Mouse (Mus musculus) megakaryocyte, embryonic 14.5 days (primary cell): Measurements from ENCODE around the gene Akip1. TPM values are rescaled to one million over a fixed set of nuclear protein-coding genes. Genes with fewer than 3 reads are reported as not detected.

ENCODE experiments used
- H3K27me3 ChIP-seq: replicated peaks from 2 replicates; pipeline ENCODE3; 2012; ENCODE audit warnings: inconsistent platforms
- H3K36me3 ChIP-seq: replicated peaks from 2 replicates; pipeline ENCODE3; 2012; ENCODE audit warnings: low read length, inconsistent platforms, mixed read lengths
- H3K4me1 ChIP-seq: 2 replicates; pipeline ENCODE4 v1.6.1; 2012; ENCODE audit warnings: inconsistent platforms
- H3K4me3 ChIP-seq: replicated peaks from 2 replicates; pipeline ENCODE3; 2012; ENCODE audit warnings: moderate library complexity, mild to moderate bottlenecking, inconsistent platforms
- H3K9me3 ChIP-seq: 2 replicates; pipeline ENCODE4 v1.6.1; 2012; ENCODE audit warnings: inconsistent platforms
- FLI1 ChIP-seq: IDR thresholded peaks from 2 replicates; pipeline ENCODE4 v1.6.1; 2012; ENCODE audit warnings: low read length, inconsistent platforms, mixed read lengths
- GATA1 ChIP-seq: IDR thresholded peaks from 3 replicates; pipeline ENCODE4 v1.6.1; 2012; ENCODE audit warnings: mixed read lengths, low read length, inconsistent platforms, borderline replicate concordance
- polyA plus RNA-seq: library from polyadenylated mRNA; stranded (reverse); fragments of >175 nt; gene quantifications from 2 replicates; pipeline ENCODE4 v1.2.3, GENCODE M21; 2012; ENCODE audit warnings: low replicate concordance; ENCODE audit not compliant: insufficient read depth

Gene Akip1
- polyA plus RNA-seq, 1 experiment: 38.3 TPM

DNA sequence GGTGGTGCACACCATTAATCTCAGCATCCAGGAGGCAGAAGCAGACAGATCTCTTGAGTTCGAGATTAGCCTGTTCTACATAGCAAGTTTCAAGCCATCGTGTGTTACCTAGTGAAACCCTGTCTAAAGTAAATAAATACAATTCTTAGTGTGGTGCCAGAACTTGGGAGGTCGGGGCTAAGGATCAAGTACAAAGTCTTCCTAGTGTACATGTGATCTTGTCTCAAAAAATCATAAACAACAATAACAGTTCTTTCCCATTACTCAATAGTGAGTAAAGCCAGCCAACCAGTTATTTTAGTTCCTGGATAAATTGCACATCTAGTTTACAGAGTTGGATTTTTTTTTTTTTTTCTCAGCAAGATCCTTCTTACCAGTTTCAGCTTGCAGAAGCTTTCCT is 971 bp downstream of the Akip1 start:
- peaks cover 30% of the 10 kb centered on the region for H3K36me3 ChIP-seq
- H3K4me1 ChIP-seq: peaks cover 68% of the 10 kb centered on the region
- H3K9me3 ChIP-seq: no peaks in the 10 kb centered on the region
- H3K27me3 ChIP-seq: no peaks in the 10 kb centered on the region
- peak overlapping the region; percentile 99 for H3K4me3 ChIP-seq
- TF ChIP-seq FLI1 (no peak), GATA1 (no peak)

- Histone ChIP-seq H3K4me3 (peak overlapping the region; percentile 81), H3K9me3 (no peaks in the 10 kb centered on the region), H3K27me3 (no peaks in the 10 kb centered on the region), H3K4me1 (peaks cover 70% of the 10 kb centered on the region), H3K36me3 (peaks cover 57% of the 10 kb centered on the region)
- no peak for TF ChIP-seq FLI1
- no peak for TF ChIP-seq GATA1
These were observed 3.7 kb downstream of the Akip1 start for GRCm38 (mm10) chr7:109707023-109707785.

DNA sequence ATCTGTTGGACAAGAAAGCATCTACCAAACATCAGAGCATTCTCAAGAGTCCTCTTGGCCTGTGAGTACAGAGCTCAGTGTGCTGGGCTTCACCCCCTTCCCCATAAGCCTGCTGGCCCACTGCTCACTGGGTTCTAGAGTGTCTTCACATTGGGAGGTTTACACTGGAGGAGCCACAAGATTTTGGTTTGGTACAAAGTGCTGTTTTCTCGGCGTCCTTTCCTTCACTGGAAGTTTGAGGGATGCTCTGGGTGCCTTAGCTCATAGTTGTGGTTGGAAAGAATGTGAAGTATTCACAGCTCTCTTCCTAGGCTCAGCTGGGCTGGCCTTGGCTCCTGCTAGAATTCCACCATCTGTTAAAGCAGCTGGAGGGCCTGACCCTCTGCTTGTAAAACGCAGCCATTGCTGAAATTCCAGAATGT is 5.5 kb downstream of the Akip1 start:
- H3K9me3 ChIP-seq: no peaks in the 10 kb centered on the region
- no peak for TF ChIP-seq FLI1
- TF ChIP-seq GATA1: no peak
- H3K4me3 ChIP-seq: no peak overlapping the region
- H3K4me1 ChIP-seq: peaks cover 57% of the 10 kb centered on the region
- peaks cover 72% of the 10 kb centered on the region for H3K36me3 ChIP-seq
- H3K27me3 ChIP-seq: no peaks in the 10 kb centered on the region

- no peaks in the 10 kb centered on the region for H3K27me3 ChIP-seq
- TF ChIP-seq FLI1: no peak
- no peak for TF ChIP-seq GATA1
- H3K9me3 ChIP-seq: no peaks in the 10 kb centered on the region
- peaks cover 69% of the 10 kb centered on the region for H3K36me3 ChIP-seq
- H3K4me1 ChIP-seq: peaks cover 46% of the 10 kb centered on the region
- no peak overlapping the region for H3K4me3 ChIP-seq
These were observed 6.6 kb downstream of the Akip1 start for GRCm38 (mm10) chr7:109710069-109710468.

DNA sequence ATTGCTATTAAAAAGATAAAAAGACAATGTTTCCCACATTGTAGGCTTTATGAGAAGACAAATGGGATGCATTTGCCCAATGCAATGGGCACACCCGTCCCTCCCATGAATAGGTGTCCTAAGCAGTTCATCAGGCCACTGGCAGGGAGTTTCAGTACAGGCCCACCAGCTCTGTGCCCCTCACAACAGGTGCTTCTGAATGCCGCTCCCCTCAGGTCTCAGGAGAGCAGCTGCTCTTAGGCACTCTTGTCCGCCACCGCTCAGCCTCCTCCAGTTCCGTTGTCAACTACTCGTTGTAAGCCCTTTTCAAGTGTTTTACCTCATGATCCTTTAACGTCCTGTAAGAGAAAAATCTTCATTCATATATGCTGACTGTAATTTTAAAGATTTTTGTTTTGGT is 8.7 kb downstream of the Akip1 start:
- Histone ChIP-seq H3K27me3 (peaks cover 6% of the 10 kb centered on the region), H3K36me3 (peaks cover 61% of the 10 kb centered on the region), H3K4me1 (peaks cover 26% of the 10 kb centered on the region), H3K9me3 (no peaks in the 10 kb centered on the region), H3K4me3 (no peak overlapping the region)
- no peak for TF ChIP-seq GATA1
- TF ChIP-seq FLI1: no peak

DNA sequence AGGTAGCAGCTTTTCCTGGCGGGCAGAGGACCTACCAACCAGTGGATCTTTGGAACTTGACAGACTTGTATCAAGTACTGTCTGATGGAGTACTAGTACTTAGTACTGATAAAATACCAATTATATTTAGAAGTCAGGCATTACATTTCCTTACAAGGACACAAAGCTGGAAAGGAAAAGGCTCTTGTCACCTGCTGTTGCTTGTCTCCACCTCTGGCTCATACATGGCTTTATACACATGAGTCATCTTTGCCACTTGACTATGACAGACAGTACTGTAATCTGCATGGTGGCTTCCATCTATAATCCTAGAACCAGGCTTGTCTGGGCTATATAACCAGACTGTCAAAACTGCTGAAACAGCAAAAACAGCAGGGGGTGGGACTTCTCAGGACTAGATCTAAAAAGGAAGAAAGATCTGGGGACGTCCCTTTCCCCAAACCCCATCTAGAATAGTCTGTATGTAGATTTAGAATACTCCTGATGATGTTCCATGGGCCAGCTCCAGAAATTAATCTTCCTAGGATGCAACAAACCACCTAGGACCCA is 10.0 kb downstream of the Akip1 start:
- Histone ChIP-seq H3K27me3 (peaks cover 8% of the 10 kb centered on the region), H3K4me3 (no peak overlapping the region), H3K4me1 (peaks cover 12% of the 10 kb centered on the region), H3K36me3 (peaks cover 52% of the 10 kb centered on the region), H3K9me3 (no peaks in the 10 kb centered on the region)
- no peak for TF ChIP-seq FLI1
- TF ChIP-seq GATA1: no peak

- H3K36me3 ChIP-seq: no peaks in the 10 kb centered on the region
- TF ChIP-seq FLI1 (no peak), GATA1 (no peak)
- no peaks in the 10 kb centered on the region for H3K4me1 ChIP-seq
- no peak overlapping the region for H3K4me3 ChIP-seq
- peaks cover 26% of the 10 kb centered on the region for H3K9me3 ChIP-seq
- H3K27me3 ChIP-seq: peaks cover 14% of the 10 kb centered on the region
These were observed 15.8 kb downstream of the Akip1 start for GRCm38 (mm10) chr7:109719286-109719685.

DNA sequence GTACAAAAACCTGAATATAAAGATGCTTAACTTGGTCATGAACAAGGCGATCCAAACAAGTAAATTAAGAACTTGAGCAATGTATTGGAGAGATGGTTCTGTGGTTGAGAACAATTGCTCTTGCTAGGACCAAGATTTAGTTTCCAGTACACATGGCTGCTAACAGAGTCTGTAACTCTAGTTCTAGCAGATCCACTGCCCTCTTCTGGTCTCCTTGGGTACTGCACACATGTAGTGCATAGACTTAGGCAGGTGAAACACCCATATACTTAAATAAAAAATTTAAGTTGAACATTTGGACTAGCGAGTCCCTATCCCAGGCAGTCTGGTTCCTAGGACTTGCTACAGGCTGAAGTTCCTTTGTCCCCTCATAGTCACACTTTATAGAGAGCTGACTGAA is 19.1 kb downstream of the Akip1 start:
- peaks cover 15% of the 10 kb centered on the region for H3K27me3 ChIP-seq
- TF ChIP-seq FLI1: no peak
- no peak for TF ChIP-seq GATA1
- H3K4me1 ChIP-seq: peaks cover 6% of the 10 kb centered on the region
- no peaks in the 10 kb centered on the region for H3K36me3 ChIP-seq
- peaks cover 26% of the 10 kb centered on the region for H3K9me3 ChIP-seq
- no peak overlapping the region for H3K4me3 ChIP-seq

DNA sequence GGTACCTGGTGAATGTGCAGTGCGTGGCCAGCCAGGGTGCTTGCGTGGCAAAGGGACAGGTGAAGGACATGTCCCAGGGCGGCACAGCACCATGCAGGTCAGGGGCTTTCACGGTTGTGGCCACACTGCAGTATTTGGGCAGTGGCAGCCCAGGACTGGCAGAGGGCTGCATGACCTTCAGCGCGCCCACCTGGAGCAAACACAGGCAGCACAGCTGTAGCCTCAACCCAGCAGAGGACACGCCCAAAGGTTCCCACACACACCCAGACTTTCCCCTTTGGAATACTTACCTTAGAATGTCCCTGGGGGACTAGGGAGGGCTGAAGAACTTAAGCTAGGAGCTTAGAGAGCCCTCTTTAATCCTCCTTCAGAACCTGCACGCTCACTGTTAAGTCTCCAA is 19.6 kb downstream of the Akip1 start:
- H3K4me3 ChIP-seq: no peak overlapping the region
- TF ChIP-seq FLI1: no peak
- no peak for TF ChIP-seq GATA1
- peaks cover 6% of the 10 kb centered on the region for H3K4me1 ChIP-seq
- H3K9me3 ChIP-seq: peaks cover 26% of the 10 kb centered on the region
- H3K27me3 ChIP-seq: peaks cover 16% of the 10 kb centered on the region
- H3K36me3 ChIP-seq: no peaks in the 10 kb centered on the region

DNA sequence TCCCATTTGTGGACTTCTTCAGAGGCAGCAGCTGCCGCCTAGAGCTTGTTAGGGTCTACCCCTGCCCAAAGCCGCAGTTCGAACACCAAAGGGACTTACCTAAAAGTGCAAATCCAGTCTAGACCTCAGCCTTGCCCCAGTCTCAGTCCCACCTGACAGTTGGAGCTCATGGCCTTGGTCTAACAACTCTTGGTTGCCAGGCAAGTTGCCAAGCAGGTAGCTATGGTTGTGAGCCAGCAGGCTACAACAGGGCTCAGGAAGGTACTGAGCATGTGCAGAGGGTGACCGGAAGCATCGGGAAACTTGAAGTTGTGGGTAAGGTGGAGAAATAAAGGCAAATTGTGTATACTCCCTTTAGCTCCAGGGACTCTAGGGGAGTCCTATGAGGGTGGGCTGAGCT is 20.2 kb downstream of the Akip1 start, which contains the start of gene BC051019:
TSS of gene BC051019 (minus strand) at position 154 of the 400 bp plus-strand sequence.
- H3K4me3 ChIP-seq: no peak within 1 kb of the TSS
- TF ChIP-seq FLI1 (no peak), GATA1 (no peak)
- H3K9me3 ChIP-seq: peaks cover 26% of the 10 kb centered on the region
- H3K4me1 ChIP-seq: peaks cover 6% of the 10 kb centered on the region
- H3K36me3 ChIP-seq: no peaks in the 10 kb centered on the region
- peaks cover 16% of the 10 kb centered on the region for H3K27me3 ChIP-seq
